8 mouse cellular contexts compared by ENCODE assay signal in the genomic region with DNA sequence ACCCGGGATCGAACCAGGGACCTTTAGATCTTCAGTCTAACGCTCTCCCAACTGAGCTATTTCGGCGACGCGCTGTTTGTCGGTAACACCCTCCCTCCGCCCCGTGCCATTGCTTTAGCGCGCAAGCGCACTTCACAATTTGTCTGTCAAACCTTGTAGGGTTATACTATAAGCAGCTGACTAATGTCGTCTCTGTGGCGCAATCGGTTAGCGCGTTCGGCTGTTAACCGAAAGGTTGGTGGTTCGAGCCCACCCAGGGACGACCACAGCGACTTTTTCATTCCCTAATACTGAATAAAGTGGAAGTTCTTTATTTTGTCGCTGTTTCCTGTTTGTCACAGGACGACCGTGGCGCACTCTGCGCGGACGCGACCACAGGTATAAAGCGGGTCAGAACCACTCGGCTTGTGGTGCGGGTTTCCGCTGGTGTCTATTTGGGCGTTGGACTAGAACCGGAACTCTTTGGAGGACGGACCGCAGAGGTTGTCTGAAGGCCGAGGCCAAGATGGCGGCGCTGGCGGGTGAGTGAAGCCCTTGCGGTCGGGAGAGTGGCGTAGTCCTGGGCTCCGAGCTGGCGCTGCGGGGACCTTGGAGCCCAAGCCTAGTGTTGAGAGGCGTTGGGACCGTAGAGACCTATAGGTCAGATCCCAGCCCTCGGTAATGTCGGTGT. TPM values are rescaled to one million over a fixed set of nuclear protein-coding genes. Genes with fewer than 3 reads are reported as not detected.
A peak's percentile ranks its signal among the peaks of the same experiment; 100 is the strongest.
DNase-seq lines count a peak whose midpoint lies in the region; ATAC-seq and TF ChIP-seq lines count a peak whose summit lies in the region.

A gene (plus strand): TSS at position 151 of the 670 bp plus-strand sequence.

- peak within 1 kb of the TSS; percentile 91 for H3K27ac ChIP-seq in bone marrow macrophage, adult 2 months (ENCODE audit: insufficient read depth, low read depth, low read length)
- H3K27ac ChIP-seq in embryonic fibroblast, embryonic 13.5 days (ENCODE audit: insufficient read depth, low read length), result peak within 1 kb of the TSS; percentile 32
- peak within 1 kb of the TSS; percentile 69 for H3K27ac ChIP-seq in kidney, embryonic 14.5 days (ENCODE audit: low read depth, low read length)
- peak within 1 kb of the TSS; percentile 89 for H3K27ac ChIP-seq in limb, embryonic 15.5 days

- TF ChIP-seq POLR2A in bone marrow macrophage, adult 2 months (IDR thresholded peaks at IDR 0.05; ENCODE audit: borderline replicate concordance, low read depth, low read length), result peak; percentile 15; the same call in 1 of the 2 replicates
- peak; percentile 80 for TF ChIP-seq POLR2A in embryonic fibroblast, embryonic 13.5 days (IDR thresholded peaks at IDR 0.05; ENCODE audit: low read depth, low read length)

- peak; percentile 95 for DNase-seq in A20 (ENCODE audit: low read depth, low spot score)
- DNase-seq in heart, adult 9 months (ENCODE audit: low spot score in 2 of 2), result peak; percentile 95 to 97
- peak; percentile 93 to 98 for DNase-seq in monocyte, adult 2 months (ENCODE audit: low read depth in 1 of 2, low spot score in 2 of 2)
- peak; percentile 93 to 96 for DNase-seq in spleen, postnatal 36 days (ENCODE audit: low spot score in 2 of 2)

- H3K36me3 ChIP-seq in kidney, embryonic 14.5 days (ENCODE audit: control insufficient read depth, insufficient read depth, low read length), result peaks cover 17% of the 10 kb centered on the region
- peaks cover 23% of the 10 kb centered on the region for H3K36me3 ChIP-seq in limb, embryonic 15.5 days

- peak within 1 kb of the TSS; percentile 99 for H3K4me3 ChIP-seq in bone marrow macrophage, adult 2 months (ENCODE audit: insufficient read depth, low read length)
- peak within 1 kb of the TSS; percentile 92 for H3K4me3 ChIP-seq in embryonic fibroblast, embryonic 13.5 days (ENCODE audit: insufficient read depth, low read length)
- peak within 1 kb of the TSS; percentile 60 for H3K4me3 ChIP-seq in kidney, embryonic 14.5 days (ENCODE audit: low read length)
- peak within 1 kb of the TSS; percentile 64 for H3K4me3 ChIP-seq in limb, embryonic 15.5 days

- H3K9me3 ChIP-seq in kidney, embryonic 14.5 days (ENCODE audit: control insufficient read depth, low read length), result no peaks in the 10 kb centered on the region
- H3K9me3 ChIP-seq in limb, embryonic 15.5 days, result no peaks in the 10 kb centered on the region

- peaks cover 3% of the 10 kb centered on the region; the same call in 1 of the 2 replicates for H3K4me1 ChIP-seq in bone marrow macrophage, adult 2 months (ENCODE audit: control insufficient read depth, insufficient read depth, low read length)
- no peaks in the 10 kb centered on the region for H3K4me1 ChIP-seq in embryonic fibroblast, embryonic 13.5 days (ENCODE audit: control insufficient read depth, insufficient read depth, low read length)
- peaks cover 10% of the 10 kb centered on the region; the same call in 1 of the 2 replicates for H3K4me1 ChIP-seq in kidney, embryonic 14.5 days (ENCODE audit: control insufficient read depth, insufficient read depth, low read length)
- H3K4me1 ChIP-seq in limb, embryonic 15.5 days, result peaks cover 28% of the 10 kb centered on the region

- WGBS in kidney, embryonic 14.5 days, result under 1% methylated on average over 53 of the region's 53 CpGs
- under 1% methylated on average over 53 of the region's 53 CpGs for WGBS in limb, embryonic 15.5 days

- ATAC-seq in kidney, embryonic 14.5 days (ENCODE audit: low FRiP score, low TSS enrichment), result peak; percentile 90
- peak; percentile 87 for ATAC-seq in limb, embryonic 15.5 days (ENCODE audit: insufficient number of reproducible peaks, low FRiP score, low TSS enrichment, low read depth)

- TF ChIP-seq CTCF in bone marrow macrophage, adult 2 months (IDR thresholded peaks at IDR 0.05; ENCODE audit: low read depth, low read length), result no peak
- no peak for TF ChIP-seq CTCF in embryonic fibroblast, embryonic 13.5 days (IDR thresholded peaks at IDR 0.05; ENCODE audit: borderline replicate concordance, insufficient read depth, low read length)

- no peaks in the 10 kb centered on the region for H3K27me3 ChIP-seq in kidney, embryonic 14.5 days (ENCODE audit: control insufficient read depth, insufficient read depth, low read length)
- no peaks in the 10 kb centered on the region for H3K27me3 ChIP-seq in limb, embryonic 15.5 days

- H3K9ac ChIP-seq in kidney, embryonic 14.5 days (ENCODE audit: low read depth, low read length), result peak within 1 kb of the TSS; percentile 67
- peak within 1 kb of the TSS; percentile 60 for H3K9ac ChIP-seq in limb, embryonic 15.5 days

- H3K4me2 ChIP-seq in kidney, embryonic 14.5 days (replicated peaks; ENCODE audit: low read depth, low read length), result peak within 1 kb of the TSS; percentile 77
- peak within 1 kb of the TSS; percentile 73 for H3K4me2 ChIP-seq in limb, embryonic 15.5 days

RNA-seq across cellular contexts. Expression of the gene that starts here (rescaled TPM):
- polyA plus RNA-seq in bone marrow macrophage, adult 2 months (2012; ENCODE audit: insufficient read depth, insufficient read length, missing spikeins), result 104 and 108 TPM in 2 replicates
- 65.5 and 65.7 TPM in 2 replicates for polyA plus RNA-seq in embryonic fibroblast, embryonic 13.5 days (2011; ENCODE audit: insufficient read length, low read depth, missing spikeins)
- 382 and 390 TPM in 2 replicates for polyA plus RNA-seq in kidney, embryonic 14.5 days (2014; fragmentation: Nextera tagmentation; extraction: Ambion mirVana)
- 301 and 304 TPM in 2 replicates for polyA plus RNA-seq in limb, embryonic 15.5 days (2015; fragmentation: Nextera tagmentation; extraction: Ambion mirVana)

Comparison
In these comparisons a context has a peak if more than half of its experiments do, and no peak if none do; other contexts are left out.
1. Peak in every context shown above with its lines: DNase-seq, ATAC-seq, H3K4me3 ChIP-seq and H3K27ac ChIP-seq.
2. H3K27ac ChIP-seq: peak in every context shown above with its lines; median percentile 91 in bone marrow macrophage, adult 2 months; 89 in limb, embryonic 15.5 days; 69 in kidney, embryonic 14.5 days; 32 in embryonic fibroblast, embryonic 13.5 days.